Mouse (Mus musculus) forebrain, embryonic 14.5 days (tissue): ENCODE results near the gene Soat1. TPM values are rescaled to one million over a fixed set of nuclear protein-coding genes. Genes with fewer than 3 reads are reported as not detected.

Experiments
- ATAC-seq: fragments of 200-750 bp; cut with Nextera tagmentation; 2 replicates; pipeline ENCODE4 v1.8.0; 2017; ENCODE audit warnings: mild to moderate bottlenecking, moderate library complexity
- DNase-seq: peaks from one replicate; pipeline ENCODE4 v3.0.0-alpha.2; 2015; ENCODE audit warnings: low spot score
- H3K27ac ChIP-seq: fragments of 300-500 bp; sonication (generic); 2 replicates; pipeline ENCODE4 v1.5.1; 2014; ENCODE audit warnings: low read depth, mild to moderate bottlenecking, control low read depth, low read length, moderate library complexity
- H3K27me3 ChIP-seq: fragments of 300-500 bp; sonication (generic); replicated peaks from 2 replicates; pipeline ENCODE4 v1.6.1; 2014; ENCODE audit warnings: low read length, control low read depth, mixed read lengths; ENCODE audit not compliant: control insufficient read depth, insufficient read depth
- H3K36me3 ChIP-seq: fragments of 300-500 bp; sonication (generic); 2 replicates; pipeline ENCODE4 v1.6.1; 2014; ENCODE audit warnings: low read length, control low read depth; ENCODE audit not compliant: control insufficient read depth, insufficient read depth
- H3K4me1 ChIP-seq: fragments of 300-500 bp; sonication (generic); 2 replicates; pipeline ENCODE4 v1.6.1; 2014; ENCODE audit warnings: antibody characterized with exemption, low read length, control low read depth; ENCODE audit not compliant: control insufficient read depth, insufficient read depth
- H3K4me2 ChIP-seq: fragments of 300-500 bp; sonication (generic); 2 replicates; pipeline ENCODE4 v1.6.1; 2014; ENCODE audit warnings: mild to moderate bottlenecking, control low read depth, low read length
- H3K4me3 ChIP-seq: fragments of 300-500 bp; sonication (generic); 2 replicates; pipeline ENCODE4 v1.5.1; 2014; ENCODE audit warnings: low read depth, low read length, control low read depth
- H3K9ac ChIP-seq: fragments of 300-500 bp; sonication (generic); 2 replicates; pipeline ENCODE4 v1.6.1; 2014; ENCODE audit warnings: mild to moderate bottlenecking, low read length, control low read depth, moderate library complexity
- H3K9me3 ChIP-seq: fragments of 300-500 bp; sonication (generic); replicated peaks from 2 replicates; pipeline ENCODE4 v1.6.1; 2016; ENCODE audit warnings: low read length, control low read depth, mixed read lengths; ENCODE audit not compliant: control insufficient read depth
- WGBS: fragments of 180-500 bp; shearing (Covaris S2); extraction: QIAGEN DNeasy Blood & Tissue Kit; methylation state at CpG from one replicate; pipeline ENCODE4 v1.1.7; 2014; 5-methylcytosine and 5-hydroxymethylcytosine counted together
- polyA plus RNA-seq: library from polyadenylated mRNA; unstranded; fragments of >200 nt; fragmentation: Nextera tagmentation; extraction: Ambion mirVana; gene quantifications from 2 replicates; pipeline ENCODE4 v1.2.1, GENCODE M21; 2014

Gene Soat1
- polyA plus RNA-seq, 1 experiment from 2014 or later, result 11.9 TPM

DNA sequence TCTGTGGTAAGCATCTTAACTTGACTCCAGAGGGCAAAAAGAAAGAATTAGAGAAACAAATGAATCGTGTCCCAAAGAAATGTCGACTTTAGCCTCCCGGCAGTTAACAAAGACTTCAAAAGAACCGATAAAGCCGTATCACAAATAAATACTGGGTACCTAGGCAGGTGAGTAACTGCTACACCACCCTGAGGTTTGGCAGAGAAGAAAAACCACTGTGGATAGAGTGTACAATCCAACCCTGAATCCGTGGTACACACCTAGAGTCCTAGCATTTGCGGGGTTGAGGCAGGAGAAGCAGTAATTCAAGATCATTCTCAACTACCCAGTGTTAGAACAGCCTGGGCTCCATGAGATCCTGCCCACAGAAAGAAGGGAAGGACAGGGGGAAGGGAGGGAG is 2.2 kb downstream of the Soat1 start:
- Histone ChIP-seq H3K4me1 (peaks cover 4% of the 10 kb centered on the region; the same call in 1 of the 2 replicates), H3K27ac (no peak overlapping the region), H3K4me2 (no peak overlapping the region), H3K36me3 (no peaks in the 10 kb centered on the region), H3K9ac (no peak overlapping the region), H3K9me3 (no peaks in the 10 kb centered on the region), H3K4me3 (no peak overlapping the region), H3K27me3 (no peaks in the 10 kb centered on the region)
- DNase-seq (no peak), ATAC-seq (no peak)
- WGBS, result 93% methylated on average over 7 of the region's 7 CpGs

- H3K27ac ChIP-seq, result no peak overlapping the region
- 91% methylated on average over 3 of the region's 3 CpGs for WGBS
- peaks cover 4% of the 10 kb centered on the region; the same call in 1 of the 2 replicates for H3K4me1 ChIP-seq
- no peaks in the 10 kb centered on the region for H3K9me3 ChIP-seq
- no peak overlapping the region for H3K9ac ChIP-seq
- H3K27me3 ChIP-seq, result no peaks in the 10 kb centered on the region
- DNase-seq, result no peak
- no peak for ATAC-seq
- no peak overlapping the region for H3K4me3 ChIP-seq
- 0 out of 2 replicates have a peak, but pooled peaks cover 4% of the 10 kb centered on the region for H3K36me3 ChIP-seq
- H3K4me2 ChIP-seq, result no peak overlapping the region
Observed at GRCm38 (mm10) chr1:156471071-156471470, 3.1 kb downstream of the Soat1 start.

- no peaks in the 10 kb centered on the region for H3K27me3 ChIP-seq
- no peak overlapping the region for H3K9ac ChIP-seq
- H3K4me1 ChIP-seq, result peaks cover 4% of the 10 kb centered on the region; the same call in 1 of the 2 replicates
- H3K36me3 ChIP-seq, result 0 out of 2 replicates have a peak, but pooled peaks cover 4% of the 10 kb centered on the region
- H3K9me3 ChIP-seq, result no peaks in the 10 kb centered on the region
- H3K4me2 ChIP-seq, result no peak overlapping the region
- H3K4me3 ChIP-seq, result no peak overlapping the region
- no peak overlapping the region for H3K27ac ChIP-seq
- DNase-seq (no peak), ATAC-seq (no peak)
- WGBS, result 66% methylated on average over 7 of the region's 7 CpGs
Observed at GRCm38 (mm10) chr1:156470557-156470956, 3.6 kb downstream of the Soat1 start.

DNA sequence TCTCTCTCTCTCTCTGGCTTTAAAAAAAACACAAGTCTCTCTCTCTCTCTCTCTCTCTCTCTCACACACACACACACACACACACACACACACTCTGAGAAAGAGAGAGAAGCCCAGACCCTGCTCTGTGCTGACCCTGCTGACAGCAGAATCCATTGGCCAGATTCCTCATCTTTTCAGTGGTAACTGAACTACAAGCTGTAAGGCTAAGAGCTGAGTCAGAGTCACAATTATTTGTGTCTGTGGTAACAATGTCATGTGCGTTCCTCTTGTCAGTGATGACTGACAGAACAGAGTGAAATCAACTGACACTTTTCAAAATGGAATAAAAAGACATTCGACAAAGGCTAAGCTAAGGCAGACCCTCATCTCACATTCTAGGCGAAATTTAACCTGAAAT is 5.6 kb downstream of the Soat1 start:
- Histone ChIP-seq H3K27me3 (no peaks in the 10 kb centered on the region), H3K9ac (no peak overlapping the region), H3K4me3 (no peak overlapping the region), H3K9me3 (no peaks in the 10 kb centered on the region), H3K36me3 (0 out of 2 replicates have a peak, but pooled peaks cover 4% of the 10 kb centered on the region), H3K4me1 (peaks cover 4% of the 10 kb centered on the region; the same call in 1 of the 2 replicates), H3K4me2 (no peak overlapping the region), H3K27ac (no peak overlapping the region)
- no peak for DNase-seq
- ATAC-seq, result no peak
- 78% methylated on average over 3 of the region's 3 CpGs for WGBS

DNA sequence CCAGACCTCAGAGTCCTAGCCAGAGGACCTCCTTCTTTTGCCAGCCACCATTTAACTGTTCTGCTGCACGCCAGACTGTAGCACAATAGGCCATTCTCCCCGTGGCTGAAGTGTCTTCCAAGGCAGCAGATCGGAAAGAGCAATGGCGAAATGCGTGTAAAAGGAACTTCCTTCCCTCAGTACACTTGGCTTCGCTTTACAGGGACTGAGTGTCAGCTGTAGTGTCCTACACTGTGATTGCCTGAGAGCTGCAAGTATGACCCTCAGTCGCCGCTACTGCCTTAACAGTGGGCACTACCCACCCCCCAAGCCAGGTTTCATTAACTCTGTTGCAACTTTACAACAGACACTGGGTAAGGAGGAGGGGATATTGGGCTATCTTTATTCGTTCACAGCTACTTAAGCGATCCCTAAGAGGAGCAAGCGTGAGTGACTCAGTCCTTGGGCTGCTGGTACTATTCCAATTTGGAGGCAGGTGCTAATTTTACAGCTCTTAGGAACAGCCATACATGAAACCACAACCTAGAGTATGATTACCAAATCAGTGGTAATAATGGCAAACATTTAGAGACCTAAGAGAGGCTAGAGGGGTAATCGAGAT is 6.4 kb downstream of the Soat1 start:
- H3K27ac ChIP-seq, result no peak overlapping the region
- 83% methylated on average over 12 of the region's 12 CpGs for WGBS
- H3K4me2 ChIP-seq, result no peak overlapping the region
- DNase-seq, result no peak
- H3K27me3 ChIP-seq, result no peaks in the 10 kb centered on the region
- no peak overlapping the region for H3K9ac ChIP-seq
- H3K36me3 ChIP-seq, result 0 out of 2 replicates have a peak, but pooled peaks cover 4% of the 10 kb centered on the region
- no peak overlapping the region for H3K4me3 ChIP-seq
- H3K9me3 ChIP-seq, result no peaks in the 10 kb centered on the region
- ATAC-seq, result no peak
- peaks cover under 1% of the 10 kb centered on the region; the same call in 1 of the 2 replicates for H3K4me1 ChIP-seq

GRCm38 (mm10) chr1:156464963-156465362 is 9.2 kb downstream of the Soat1 start:
- DNase-seq (no peak), ATAC-seq (no peak)
- 84% methylated on average over 9 of the region's 9 CpGs for WGBS
- H3K27me3 ChIP-seq, result no peaks in the 10 kb centered on the region
- no peaks in the 10 kb centered on the region for H3K4me1 ChIP-seq
- H3K9ac ChIP-seq, result no peak overlapping the region
- no peaks in the 10 kb centered on the region for H3K9me3 ChIP-seq
- no peak overlapping the region for H3K27ac ChIP-seq
- no peak overlapping the region for H3K4me2 ChIP-seq
- H3K36me3 ChIP-seq, result 0 out of 2 replicates have a peak, but pooled peaks cover 4% of the 10 kb centered on the region
- no peak overlapping the region for H3K4me3 ChIP-seq

DNA sequence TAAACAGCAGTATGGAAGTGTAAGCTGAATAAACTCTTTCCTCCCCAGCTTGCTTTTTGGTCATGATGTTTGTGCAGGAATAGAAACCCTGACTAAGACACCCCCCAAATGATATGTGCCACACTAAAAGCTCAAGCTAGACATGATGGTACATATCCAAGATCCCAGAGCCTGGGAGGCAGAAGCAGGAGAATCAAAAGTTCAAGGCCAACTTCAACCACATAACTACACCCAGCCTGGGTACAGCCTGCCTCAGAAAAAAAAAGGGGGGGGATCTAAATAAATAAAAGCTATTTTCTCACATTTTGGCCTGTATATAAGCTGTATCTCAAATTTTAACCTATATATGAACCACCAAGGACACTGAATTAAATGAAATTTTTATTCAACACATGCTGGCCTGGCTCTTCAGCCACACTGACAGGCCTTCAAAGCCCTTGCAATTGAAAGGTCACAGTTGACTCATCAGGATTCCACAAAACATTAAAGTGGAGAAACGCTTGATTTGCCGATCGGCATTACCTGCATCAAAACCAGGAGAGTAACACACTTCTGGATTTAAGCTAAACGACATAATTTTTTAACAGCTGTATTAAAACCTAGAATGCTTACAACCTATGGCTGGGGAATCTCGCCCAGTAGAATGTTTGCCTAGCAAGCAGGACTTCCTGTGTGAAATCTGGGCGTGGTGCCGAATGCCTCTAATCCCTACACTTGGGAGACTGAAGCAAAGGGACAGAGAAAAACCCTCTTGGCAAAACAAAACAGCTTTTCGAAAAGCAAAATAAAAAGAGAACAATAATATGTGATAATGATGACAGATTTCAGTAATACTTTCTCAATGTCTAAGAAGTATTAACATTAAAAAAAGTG is 9.9 kb downstream of the Soat1 start:
- no peaks in the 10 kb centered on the region for H3K4me1 ChIP-seq

GRCm38 (mm10) chr1:156462273-156462991 is 11.7 kb downstream of the Soat1 start:
- no peak overlapping the region for H3K27ac ChIP-seq
- no peaks in the 10 kb centered on the region for H3K4me1 ChIP-seq
- ATAC-seq (no peak), DNase-seq (no peak)
- H3K9ac ChIP-seq, result no peak overlapping the region
- H3K9me3 ChIP-seq, result no peaks in the 10 kb centered on the region
- no peaks in the 10 kb centered on the region for H3K27me3 ChIP-seq
- H3K4me3 ChIP-seq, result no peak overlapping the region
- H3K4me2 ChIP-seq, result no peak overlapping the region
- 0 out of 2 replicates have a peak, but pooled peaks cover 4% of the 10 kb centered on the region for H3K36me3 ChIP-seq
- WGBS, result 89% methylated on average over 12 of the region's 12 CpGs

More for the DNA sequence above, 9.9 kb downstream of the Soat1 start:
- Histone ChIP-seq H3K27ac (no peak overlapping the region), H3K9ac (no peak overlapping the region), H3K27me3 (no peaks in the 10 kb centered on the region), H3K9me3 (no peaks in the 10 kb centered on the region), H3K4me3 (no peak overlapping the region), H3K4me2 (no peak overlapping the region), H3K36me3 (0 out of 2 replicates have a peak, but pooled peaks cover 4% of the 10 kb centered on the region)
- WGBS, result 93% methylated on average over 8 of the region's 8 CpGs
- no peak for DNase-seq
- no peak for ATAC-seq
